Mouse (Mus musculus): ENCODE data around the gene Cacnb4.

Gene Cacnb4

DNA sequence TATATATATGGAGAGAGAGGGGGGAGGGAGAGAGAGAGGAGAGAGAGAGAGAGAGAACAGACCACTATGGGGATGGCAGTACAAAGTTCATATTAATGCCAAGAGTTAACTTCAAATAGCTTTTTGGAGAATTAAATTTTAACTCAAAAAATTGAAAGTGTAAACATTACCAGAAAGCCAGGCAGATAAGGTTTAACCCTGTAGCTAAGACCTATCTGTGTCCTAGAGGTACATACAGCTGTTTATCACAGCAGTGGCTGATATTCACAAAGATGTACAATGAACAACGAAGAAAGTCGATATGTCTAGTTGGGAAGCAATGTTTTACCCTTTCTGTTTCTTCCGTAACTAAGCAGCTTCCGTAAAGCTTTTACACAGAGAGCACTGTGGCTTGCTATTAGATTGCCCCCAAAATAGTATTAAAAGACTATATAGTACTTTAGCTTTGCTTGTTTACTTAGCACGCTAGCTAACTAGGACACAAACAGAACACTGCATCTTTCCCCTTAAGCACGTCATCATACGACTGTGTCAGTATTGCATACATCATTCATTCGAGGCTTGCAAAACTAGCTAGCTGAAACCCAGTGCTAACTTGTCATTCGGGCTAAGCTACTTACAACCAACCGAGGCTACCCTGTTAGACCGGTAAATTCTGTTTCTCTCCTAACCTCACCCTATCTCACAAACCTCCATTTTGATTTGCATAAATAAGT is 72.5 kb downstream of the Cacnb4 start:
- DNase-seq (ENCODE audit: low spot score), result no peak

DNA sequence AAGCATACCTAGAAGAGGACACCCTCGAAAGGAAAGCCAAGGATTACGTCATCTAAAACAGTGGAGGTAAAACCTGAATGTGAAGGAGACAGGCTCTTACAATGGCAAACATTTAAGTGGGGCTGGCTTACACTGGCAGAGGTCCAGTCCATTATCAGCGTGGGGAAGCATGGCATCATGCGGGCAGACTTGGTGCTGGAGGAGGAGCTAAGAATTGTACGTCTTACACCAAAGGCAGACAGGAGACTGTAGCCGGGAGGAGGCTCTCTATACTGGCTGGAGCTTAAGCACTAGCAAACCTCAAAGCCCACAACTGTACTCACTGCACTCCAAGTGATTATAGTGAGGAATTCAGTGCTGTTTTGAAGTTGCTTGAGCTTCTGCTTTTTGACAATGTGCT is 73.2 kb downstream of the Cacnb4 start:
- DNase-seq (ENCODE audit: low spot score), result no peak

DNA sequence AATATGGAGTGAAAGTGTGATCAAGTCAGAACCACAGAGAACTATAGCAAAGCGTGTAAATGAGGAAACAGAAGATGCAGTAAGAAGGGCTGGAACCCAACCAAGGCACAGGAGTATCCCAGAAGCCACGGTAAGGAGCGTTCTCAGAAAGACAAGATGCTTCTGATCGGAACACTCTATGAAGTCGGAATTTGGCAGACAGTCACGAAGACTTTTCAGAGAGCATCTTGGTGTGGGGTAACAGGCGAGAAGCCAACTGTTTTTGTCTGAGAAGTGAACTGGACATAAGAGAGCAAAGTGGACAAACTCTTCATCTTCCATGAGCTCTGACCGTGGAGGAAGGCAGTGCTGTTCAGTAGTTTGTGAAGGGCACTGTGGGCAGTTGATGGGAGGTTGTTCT is 73.7 kb downstream of the Cacnb4 start:
- no peak for DNase-seq (ENCODE audit: low spot score)

DNA sequence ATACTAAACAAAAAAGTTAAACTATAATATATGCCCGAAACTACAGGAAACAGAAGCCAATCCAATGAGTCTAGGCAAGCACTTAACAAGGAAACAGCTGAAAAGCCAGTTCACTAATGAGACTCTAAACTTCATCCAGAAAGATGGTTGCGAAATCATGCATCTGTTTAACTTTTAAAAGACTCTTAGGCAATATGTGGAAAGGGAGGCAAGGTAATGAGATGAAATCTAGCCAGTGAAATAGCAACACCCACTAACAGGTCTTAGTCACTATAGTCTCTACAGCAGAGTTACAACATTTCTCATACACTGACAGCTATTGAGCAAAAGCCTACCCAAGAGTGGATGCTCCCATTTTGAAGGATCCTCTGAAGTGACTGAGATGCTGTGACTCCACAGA is 74.4 kb downstream of the Cacnb4 start:
- DNase-seq (ENCODE audit: low spot score), result no peak

DNA sequence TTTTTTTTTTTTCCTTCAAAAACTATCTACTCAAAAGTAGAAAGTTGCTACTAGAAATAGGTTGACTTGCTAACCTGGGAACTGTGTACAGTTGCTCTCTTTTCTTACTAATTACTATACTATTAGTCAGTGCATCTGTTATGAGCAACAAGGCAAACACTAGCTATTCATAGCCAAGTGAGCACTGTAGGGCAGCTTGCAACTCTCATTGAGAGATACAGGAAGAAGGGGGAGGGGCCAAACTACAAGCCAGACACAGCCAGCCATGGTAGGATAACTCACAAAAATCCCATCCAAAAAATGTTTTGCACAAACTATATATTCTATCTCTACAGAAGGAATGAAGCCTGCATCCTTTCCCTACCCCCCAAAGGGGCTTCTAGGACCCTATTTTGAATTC is 79.1 kb downstream of the Cacnb4 start:
- no peak for DNase-seq (ENCODE audit: low spot score)

DNA sequence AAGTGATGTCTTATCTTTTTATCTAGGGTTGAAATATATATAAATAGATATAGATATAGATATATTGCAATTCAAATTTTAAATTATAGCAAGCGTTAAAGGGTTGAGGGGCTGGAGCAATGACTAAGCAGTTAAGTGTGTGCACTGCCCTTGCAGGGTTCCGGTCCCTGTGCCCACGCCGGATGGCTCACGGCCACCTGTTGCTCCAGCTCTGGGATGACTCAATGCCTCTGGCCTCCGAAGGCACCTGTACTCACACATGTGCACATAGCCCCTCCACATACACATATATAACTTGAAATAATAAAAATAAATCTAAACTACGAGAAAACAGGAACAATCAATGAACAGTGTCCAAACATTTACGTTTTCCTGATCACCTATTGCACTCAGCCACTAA is 82.8 kb downstream of the Cacnb4 start:
- no peak for DNase-seq (ENCODE audit: low spot score)

DNA sequence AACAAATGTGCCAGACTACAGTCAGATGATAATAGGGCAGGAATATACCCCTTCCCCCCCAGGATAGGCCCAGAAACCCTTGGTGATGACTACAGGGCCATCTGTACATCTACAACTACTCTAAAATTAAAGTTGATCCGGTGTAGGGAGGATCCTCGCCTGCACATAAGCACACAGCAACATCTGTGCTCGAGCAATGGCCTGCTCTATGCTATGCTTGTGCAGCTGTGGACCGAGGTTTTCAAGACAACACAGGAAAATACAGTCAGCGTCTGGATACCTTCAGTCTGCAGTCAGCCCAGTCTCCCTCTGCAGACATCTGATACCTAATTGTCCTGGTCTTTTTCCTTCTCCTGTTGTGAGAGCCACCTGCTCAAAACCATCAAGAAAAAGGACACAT is 83.4 kb downstream of the Cacnb4 start:
- no peak for DNase-seq (ENCODE audit: low spot score)

DNA sequence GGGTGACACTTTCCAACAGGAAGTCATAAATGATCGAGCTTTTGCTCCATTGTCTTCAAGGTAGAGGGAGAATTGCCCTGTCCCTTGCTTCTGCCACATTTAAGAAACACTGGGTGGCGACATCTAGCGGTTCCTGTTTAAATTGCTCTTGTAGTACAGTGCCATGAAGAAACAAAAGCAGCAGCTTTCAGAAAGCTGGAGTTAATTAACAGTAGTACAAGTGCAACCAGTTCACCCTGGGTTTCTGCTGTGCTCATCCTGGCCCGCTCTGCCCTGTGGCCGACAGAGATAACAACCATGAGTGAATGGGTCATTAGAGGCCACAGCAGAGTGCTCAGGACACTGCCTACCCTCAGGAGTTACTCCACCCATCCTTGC is 85.7 kb downstream of the Cacnb4 start:
- DNase-seq (ENCODE audit: low spot score), result peak; percentile 82

DNA sequence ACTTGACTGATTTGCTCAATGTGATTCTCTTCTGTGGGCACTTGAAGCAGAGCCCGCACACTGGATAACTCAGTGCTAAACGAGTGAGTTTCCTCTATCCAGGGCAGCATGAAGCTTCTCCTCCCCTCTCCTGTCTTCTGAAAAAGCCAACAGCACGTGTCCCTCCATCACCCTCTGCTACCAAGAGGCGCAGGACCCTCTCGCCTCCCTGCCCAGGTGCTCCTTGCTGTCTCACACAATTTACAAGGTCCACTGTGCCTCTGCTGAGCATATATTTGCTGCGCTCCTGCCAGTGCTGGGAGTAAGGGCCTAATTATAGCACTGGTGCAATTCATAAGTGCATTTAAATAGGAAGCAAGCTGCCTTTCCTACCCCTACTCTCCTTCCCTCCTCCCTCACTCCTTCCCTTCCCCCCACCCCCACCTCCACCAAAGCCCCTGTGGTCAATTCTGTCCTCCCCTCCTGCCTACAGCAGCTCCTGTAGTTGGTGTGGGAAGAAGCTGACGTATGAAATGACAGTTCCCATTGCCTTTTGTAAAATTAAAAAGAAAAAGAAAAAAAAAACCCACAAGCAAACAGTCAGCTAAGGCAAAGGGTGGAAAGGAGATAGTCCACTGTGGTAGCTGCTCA is 86.2 kb downstream of the Cacnb4 start:
- no peak for DNase-seq (ENCODE audit: low spot score)

DNA sequence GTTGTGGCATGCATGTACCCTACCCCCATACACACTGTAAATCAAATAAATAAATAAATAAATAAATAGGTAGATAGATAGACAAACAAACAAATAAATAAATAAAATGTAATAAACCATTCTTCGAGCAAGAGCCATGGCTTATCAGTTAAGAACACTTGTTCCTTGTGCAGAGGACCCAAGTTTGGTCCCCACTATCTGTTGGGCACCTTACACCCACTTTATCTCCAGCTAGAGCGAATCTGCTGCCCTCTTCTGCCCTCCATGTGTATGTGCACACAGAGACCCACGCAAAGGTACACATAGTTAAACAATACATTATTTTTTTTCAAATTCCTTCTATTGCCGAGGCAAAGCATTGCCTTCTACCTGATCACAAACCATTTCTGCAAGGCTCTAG is 87.1 kb downstream of the Cacnb4 start:
- DNase-seq (ENCODE audit: low spot score), result no peak

DNA sequence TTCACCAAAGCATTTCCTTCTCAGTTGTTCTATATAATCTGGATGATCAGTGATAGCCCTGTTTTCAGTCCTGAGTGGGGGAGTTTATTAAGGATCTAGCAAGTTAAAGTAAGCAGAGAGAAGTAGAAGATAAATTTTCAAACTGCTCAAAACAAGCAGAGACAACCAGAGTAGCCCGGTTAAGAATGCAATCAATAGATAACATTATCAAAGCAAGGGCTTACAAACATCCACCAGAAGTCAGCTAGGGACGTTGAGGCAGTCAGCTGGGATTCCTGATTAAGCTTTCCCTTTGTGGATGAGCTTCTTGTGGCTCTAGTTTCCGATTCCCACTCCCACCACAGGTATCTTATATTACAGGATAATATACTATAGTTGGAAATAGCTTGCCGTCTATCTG is 91.2 kb downstream of the Cacnb4 start:
- no peak for DNase-seq (ENCODE audit: low spot score)

DNA sequence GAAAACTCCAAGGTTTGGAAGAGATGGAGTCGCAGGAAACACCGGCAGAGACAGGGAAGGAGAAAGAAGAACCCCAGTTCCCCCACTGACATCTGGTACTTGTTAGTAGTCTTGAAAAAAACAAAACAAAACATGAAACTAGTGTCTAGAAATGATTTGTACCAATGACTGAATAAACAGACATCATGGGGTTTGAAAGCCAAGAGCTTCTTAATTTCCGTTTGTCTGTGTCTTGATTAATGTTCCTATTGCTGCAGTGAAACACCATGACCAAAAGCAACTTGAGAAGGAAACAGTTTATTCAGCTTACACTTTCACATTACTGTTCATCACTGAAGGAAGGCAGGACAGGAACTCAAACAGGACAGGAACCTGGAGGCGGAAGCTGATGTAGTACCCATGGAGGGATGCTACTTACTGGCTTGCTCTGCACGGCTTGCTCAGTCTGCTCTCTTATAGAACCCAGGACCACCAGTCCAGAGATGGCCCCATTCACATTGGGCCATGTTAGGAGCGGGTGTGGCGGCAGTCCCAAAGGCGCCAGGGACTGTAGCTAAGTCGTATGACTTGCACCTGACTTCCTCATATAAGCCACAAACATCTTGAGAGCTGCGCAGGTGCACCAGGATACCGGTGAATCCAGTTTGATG is 95.4 kb downstream of the Cacnb4 start:
- no peak for DNase-seq (ENCODE audit: low spot score)

DNA sequence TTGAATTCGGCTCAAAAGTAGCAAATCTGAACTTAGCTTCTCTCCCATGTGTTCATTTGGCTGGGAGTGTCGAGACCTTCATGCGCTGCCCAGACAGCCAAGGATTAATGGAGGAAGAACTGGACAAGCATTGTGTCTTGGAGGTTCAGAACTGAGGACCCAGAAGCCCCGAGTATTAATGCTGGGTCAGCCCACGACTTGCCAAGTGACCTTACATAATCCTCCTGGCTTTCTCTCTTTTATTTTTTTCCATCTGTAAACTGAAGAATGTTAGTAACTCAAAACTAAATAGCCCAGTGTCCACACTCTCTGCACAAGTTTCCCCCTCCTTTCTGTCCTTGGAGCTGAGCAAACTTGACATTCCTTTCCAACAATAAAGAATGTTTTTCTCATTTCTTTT is 95.9 kb downstream of the Cacnb4 start:
- DNase-seq (ENCODE audit: low spot score), result no peak

DNA sequence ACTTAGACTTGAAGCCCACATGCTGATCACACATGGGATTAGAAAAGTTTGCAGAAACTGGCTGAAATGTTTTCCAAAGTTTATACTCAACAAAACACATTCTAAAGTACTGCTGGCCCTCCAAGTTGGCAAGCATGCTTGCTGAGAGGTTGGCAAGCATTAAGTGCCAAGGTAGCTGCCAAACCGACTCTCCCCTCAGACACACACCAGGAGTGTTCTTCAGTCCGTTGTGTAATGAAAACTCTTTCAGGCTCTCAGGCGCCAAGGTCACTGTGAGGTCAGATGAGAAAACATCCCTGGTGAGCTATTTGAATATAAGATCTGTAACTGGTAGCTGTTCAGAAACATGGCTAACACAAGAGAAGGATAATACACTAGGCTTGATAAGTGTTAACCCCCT is 97.8 kb downstream of the Cacnb4 start:
- DNase-seq (ENCODE audit: low spot score), result no peak

DNA sequence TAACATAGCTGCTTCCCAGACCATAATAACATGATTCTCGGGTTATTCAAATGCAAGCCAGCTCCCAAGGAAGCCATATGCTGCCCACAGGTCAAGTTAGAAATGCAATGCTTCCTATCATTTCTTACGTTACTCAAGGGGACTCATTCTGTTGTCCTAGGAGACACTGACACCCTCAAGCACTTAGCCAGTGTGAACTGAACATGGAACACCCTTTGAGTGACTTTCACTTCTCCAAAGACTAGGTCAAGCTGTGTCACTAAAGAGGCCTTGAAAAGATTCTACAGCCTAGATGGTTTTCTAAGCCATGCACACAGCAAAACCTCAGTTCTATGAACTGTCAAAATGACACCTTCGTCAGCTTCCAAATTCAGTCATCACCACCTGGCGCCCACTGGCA is 98.9 kb downstream of the Cacnb4 start:
- DNase-seq (ENCODE audit: low spot score), result no peak

DNA sequence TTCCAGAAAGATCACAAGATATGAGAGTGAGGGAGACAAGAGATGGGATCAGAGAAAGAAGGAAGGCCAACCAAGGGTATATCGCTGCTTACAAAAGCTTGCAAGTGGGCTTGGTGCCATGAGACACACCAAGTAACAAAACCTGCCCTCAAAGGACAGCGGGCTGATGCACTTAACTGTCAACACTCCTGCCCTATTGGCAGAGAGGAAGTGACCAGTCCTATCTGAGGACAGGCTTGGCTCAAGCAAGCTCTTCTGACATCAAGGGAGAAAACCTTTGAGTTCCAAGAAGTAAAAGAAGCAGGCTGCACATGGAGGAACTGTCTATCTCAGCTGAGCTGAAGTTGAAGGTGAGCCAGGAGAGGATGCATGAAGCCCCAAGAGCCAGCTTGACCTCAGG is 100.1 kb downstream of the Cacnb4 start:
- DNase-seq (ENCODE audit: low spot score), result no peak

DNA sequence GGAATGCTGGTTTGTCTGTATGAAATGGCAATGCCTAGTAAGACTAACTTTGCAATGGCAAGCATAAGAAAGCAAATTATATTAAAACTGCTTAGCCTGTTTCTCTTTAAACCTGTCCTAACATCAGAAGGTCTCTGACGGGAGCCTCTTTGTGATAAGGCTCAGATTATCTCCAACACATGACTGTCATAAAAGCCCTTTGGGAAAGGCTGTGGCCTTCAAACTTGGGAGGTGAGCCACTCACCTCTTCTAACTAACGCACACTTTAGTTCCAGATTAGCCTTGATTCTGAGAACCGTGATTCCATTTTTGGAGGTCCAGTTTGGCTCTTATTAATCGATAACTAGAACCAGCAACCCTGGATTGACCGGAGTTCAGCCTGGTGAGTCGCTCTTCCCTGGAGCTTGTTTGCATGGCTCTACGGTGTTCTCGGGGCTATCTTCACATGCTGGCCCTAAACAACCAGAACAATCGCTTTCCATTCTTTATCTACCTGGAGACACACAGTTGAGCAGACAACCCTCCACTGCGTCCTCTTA is 100.9 kb downstream of the Cacnb4 start:
- no peak for DNase-seq (ENCODE audit: low spot score)

DNA sequence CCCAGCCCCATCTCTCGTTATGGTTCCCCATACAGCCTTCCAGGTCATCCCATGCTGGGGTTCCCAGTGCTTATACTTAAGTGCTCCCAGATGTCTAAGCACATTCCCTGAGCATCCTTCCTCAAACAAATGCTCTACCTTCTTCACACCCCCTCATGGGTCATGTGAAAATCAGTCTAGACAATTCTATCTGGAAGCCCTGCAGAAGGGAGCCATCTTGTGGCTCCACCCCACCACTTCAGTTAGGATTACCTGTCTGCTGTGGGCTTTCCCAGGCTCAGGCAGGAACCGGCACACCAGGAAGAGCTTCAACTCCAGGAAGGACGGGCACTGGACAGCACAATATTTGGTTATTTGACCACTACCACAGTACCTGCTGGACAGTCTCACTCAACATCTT is 101.7 kb downstream of the Cacnb4 start:
- no peak for DNase-seq (ENCODE audit: low spot score)

DNA sequence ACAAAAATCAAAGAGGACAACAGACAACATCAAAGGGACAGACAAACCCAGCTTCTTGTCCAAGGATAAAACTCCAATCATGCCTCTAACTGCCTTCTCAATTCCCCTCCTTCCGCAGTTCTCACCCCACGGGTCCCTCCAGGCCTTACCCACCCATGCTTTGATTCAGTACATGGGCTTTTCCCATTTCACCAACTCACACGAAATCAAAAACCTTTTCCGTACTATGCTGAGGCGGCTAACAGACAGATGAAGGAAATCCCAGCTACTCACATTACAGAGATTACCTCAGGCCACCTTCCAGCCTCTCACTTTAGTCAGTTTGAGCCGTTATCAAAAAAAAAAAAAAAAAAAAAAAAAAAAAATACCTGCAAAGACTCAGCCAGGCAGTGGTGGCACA is 104.4 kb downstream of the Cacnb4 start:
- no peak for DNase-seq (ENCODE audit: low spot score)

DNA sequence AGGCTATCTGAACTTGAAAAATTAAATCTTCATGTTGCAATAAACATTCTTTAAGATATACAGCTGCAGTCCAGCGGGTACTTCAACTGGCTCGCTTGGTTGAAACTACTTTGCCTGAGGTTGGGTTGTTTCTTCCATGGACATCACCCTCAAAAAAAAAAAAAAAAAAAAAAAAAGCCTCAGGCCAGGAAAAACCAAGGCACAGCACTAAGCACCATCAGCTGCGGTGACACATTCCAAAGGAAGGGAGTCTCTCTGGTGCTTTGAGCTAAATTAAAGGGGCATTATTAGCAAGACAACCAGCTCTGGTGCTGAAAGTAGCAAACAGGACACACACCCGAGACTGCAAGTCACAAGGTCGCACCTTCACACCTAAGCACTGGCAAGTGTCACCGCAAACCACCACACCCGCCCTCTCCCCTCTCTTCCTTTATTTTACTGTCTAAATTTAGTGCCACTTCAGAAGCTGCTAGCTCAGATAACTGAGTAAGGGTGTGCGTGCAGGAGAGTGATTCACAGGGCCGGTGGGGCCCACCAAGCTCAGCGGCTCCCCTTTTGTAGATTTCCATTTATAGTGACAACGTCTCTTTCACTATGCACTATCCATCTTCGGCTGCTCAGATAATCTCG is 105.2 kb downstream of the Cacnb4 start:
- no peak for DNase-seq (ENCODE audit: low spot score)

DNA sequence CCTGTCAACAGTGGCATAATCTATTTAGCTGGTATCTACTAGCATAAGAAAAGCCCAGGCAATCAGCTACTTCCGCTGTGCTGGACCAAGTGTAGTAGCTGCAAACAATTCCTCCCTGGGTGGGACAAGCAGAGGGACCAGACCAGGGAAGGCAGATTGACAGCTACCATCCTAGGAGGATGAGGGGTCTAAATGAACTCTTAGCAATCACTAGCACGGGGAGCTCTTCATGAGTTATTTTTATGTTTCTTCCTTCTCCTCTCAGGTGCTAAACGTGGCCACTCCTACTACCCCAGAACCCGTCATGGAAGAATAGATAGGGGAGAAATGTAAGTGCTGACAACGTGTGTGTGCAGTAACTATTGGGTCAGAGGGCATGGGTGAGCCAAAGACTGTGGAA is 105.8 kb downstream of the Cacnb4 start:
- DNase-seq (ENCODE audit: low spot score), result no peak

DNA sequence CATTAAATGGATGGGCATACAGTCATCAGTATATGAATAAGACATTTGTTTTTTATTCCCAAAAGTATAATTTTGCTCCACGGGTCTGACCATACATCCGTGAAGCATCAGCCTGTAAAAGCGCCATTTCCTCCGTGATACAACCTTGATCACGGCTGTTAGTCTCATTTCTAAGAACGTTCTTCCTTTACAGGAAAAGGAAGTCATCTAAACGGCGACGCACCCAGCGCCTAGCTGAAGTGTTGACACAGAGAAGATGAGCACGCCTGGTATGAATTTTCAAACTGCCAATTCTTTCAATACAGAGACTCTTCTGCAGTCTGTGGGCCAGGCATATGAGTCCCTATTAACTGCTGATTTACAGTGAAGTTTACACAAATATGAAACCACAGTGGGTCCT is 106.5 kb downstream of the Cacnb4 start:
- no peak for DNase-seq (ENCODE audit: low spot score)

DNA sequence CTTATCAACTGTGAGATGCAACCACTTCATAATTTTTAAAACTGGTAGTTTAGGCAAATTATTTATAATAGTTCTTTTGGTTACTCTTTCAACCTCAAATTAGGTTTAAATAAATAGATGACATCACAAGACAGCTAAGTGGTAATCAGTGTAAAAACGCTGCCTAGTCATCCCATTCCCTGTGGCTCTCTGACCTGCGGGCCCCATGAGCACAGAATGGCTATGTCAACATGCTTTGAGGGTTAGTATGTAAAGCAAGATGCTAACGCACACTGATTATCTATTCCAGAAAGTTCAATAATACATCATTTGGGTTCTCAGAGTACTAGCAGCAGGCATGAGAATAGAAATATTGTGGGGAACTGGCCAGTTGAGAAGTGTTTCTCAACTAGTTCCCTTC is 108.5 kb downstream of the Cacnb4 start:
- no peak for DNase-seq (ENCODE audit: low spot score)

Data from MN1 (cell line).